Mouse (Mus musculus) kidney, postnatal 0 days (tissue): Measurements from ENCODE around the gene Pak4. TPM values are rescaled to one million over a fixed set of nuclear protein-coding genes. Genes with fewer than 3 reads are reported as not detected.
"Not testable (repeated sequence)": the region's sequence is repeated elsewhere in the genome, so short reads cannot be mapped to it uniquely, and the experiment has no call there.

ENCODE experiments used
- ATAC-seq: fragments of 200-750 bp; cut with Nextera tagmentation; replicated peaks from 2 replicates; pipeline ENCODE4 v1.8.0; 2017; ENCODE audit warnings: low read depth, moderate number of reproducible peaks, moderate TSS enrichment, moderate library complexity; ENCODE audit not compliant: low FRiP score
- DNase-seq: peaks from one replicate; pipeline ENCODE4 v3.0.0-alpha.2; 2016; ENCODE audit warnings: low spot score
- H3K27ac ChIP-seq: fragments of 300-500 bp; sonication (generic); 2 replicates; pipeline ENCODE4 v1.5.1; 2014; ENCODE audit warnings: mild to moderate bottlenecking
- H3K27me3 ChIP-seq: fragments of 300-500 bp; sonication (generic); 2 replicates; pipeline ENCODE4 v1.6.1; 2014; ENCODE audit warnings: low read length, mixed read lengths; ENCODE audit not compliant: insufficient read depth
- H3K36me3 ChIP-seq: fragments of 300-500 bp; sonication (generic); 2 replicates; pipeline ENCODE4 v1.6.1; 2014; ENCODE audit warnings: low read length, mixed read lengths; ENCODE audit not compliant: insufficient read depth
- H3K4me1 ChIP-seq: fragments of 300-500 bp; sonication (generic); replicated peaks from 2 replicates; pipeline ENCODE4 v1.6.1; 2014; ENCODE audit warnings: antibody characterized with exemption, low read length, mixed read lengths; ENCODE audit not compliant: insufficient read depth
- H3K4me2 ChIP-seq: fragments of 300-500 bp; sonication (generic); 2 replicates; pipeline ENCODE4 v1.6.1; 2014; ENCODE audit warnings: mild to moderate bottlenecking, low read length, moderate library complexity, mixed read lengths
- H3K4me3 ChIP-seq: fragments of 300-500 bp; sonication (generic); replicated peaks from 2 replicates; pipeline ENCODE4 v1.5.1; 2014; ENCODE audit warnings: low read depth, low read length
- H3K9ac ChIP-seq: fragments of 300-500 bp; sonication (generic); 2 replicates; pipeline ENCODE4 v1.6.1; 2014; ENCODE audit warnings: low read depth, low read length
- H3K9me3 ChIP-seq: fragments of 300-500 bp; sonication (generic); replicated peaks from 2 replicates; pipeline ENCODE4 v1.6.1; 2016; ENCODE audit warnings: low read length, inconsistent platforms, mixed read lengths
- CTCF ChIP-seq: IDR thresholded peaks from 2 replicates; pipeline ENCODE4 v1.5.1; 2016; ENCODE audit warnings: antibody characterized with exemption, low read depth, mild to moderate bottlenecking, moderate library complexity
- WGBS: fragments of 180-500 bp; shearing (Covaris S2); extraction: QIAGEN DNeasy Blood & Tissue Kit; methylation state at CpG from one replicate; pipeline ENCODE4 v1.1.7; 2014; 5-methylcytosine and 5-hydroxymethylcytosine counted together
- polyA plus RNA-seq: library from polyadenylated mRNA; unstranded; fragments of >200 nt; fragmentation: Nextera tagmentation; extraction: Ambion mirVana; gene quantifications from 2 replicates; pipeline ENCODE4 v1.2.1, GENCODE M21; 2015

Gene Pak4
- polyA plus RNA-seq, 1 experiment from 2014 or later: 33.5 TPM

GRCm38 (mm10) chr7:28547154-28547553 is 50.8 kb downstream of the Pak4 start, which contains the start of gene Nccrp1:
TSS of gene Nccrp1 (minus strand) at chr7:28547254.
- no peak for TF ChIP-seq CTCF
- ATAC-seq: no peak
- DNase-seq: no peak
- Histone ChIP-seq H3K4me3 (peak within 1 kb of the TSS; percentile 11), H3K27ac (no peak within 1 kb of the TSS), H3K4me1 (peaks cover 6% of the 10 kb centered on the region; the same call in 1 of the 2 replicates), H3K9ac (peak within 1 kb of the TSS; percentile 32; the same call in 1 of the 2 replicates), H3K4me2 (peak within 1 kb of the TSS; percentile 47), H3K27me3 (peaks cover 17% of the 10 kb centered on the region), H3K36me3 (no peaks in the 10 kb centered on the region), H3K9me3 (no peaks in the 10 kb centered on the region)
- WGBS: 11% methylated on average over 5 of the region's 5 CpGs

GRCm38 (mm10) chr7:28546649-28547048 is 51.3 kb downstream of the Pak4 start:
- DNase-seq: no peak
- no peak for ATAC-seq
- TF ChIP-seq CTCF: no peak

GRCm38 (mm10) chr7:28545891-28546210 is 52.1 kb downstream of the Pak4 start:
- no peak for TF ChIP-seq CTCF
- H3K27me3 ChIP-seq: peaks cover 17% of the 10 kb centered on the region
- H3K4me3 ChIP-seq: no peak overlapping the region
- no peaks in the 10 kb centered on the region for H3K36me3 ChIP-seq
- peaks cover 6% of the 10 kb centered on the region; the same call in 1 of the 2 replicates for H3K4me1 ChIP-seq
- WGBS: 61% methylated on average over 7 of the region's 7 CpGs
- H3K27ac ChIP-seq: no peak overlapping the region
- no peak overlapping the region for H3K9ac ChIP-seq
- no peaks in the 10 kb centered on the region for H3K9me3 ChIP-seq
- no peak overlapping the region for H3K4me2 ChIP-seq
- ATAC-seq (no peak), DNase-seq (no peak)

More at GRCm38 (mm10) chr7:28546649-28547048, 51.3 kb downstream of the Pak4 start:
- H3K27me3 ChIP-seq: peaks cover 17% of the 10 kb centered on the region
- peak overlapping the region; percentile 32; the same call in 1 of the 2 replicates for H3K9ac ChIP-seq
- H3K4me2 ChIP-seq: peak overlapping the region; percentile 47
- H3K4me1 ChIP-seq: peaks cover 6% of the 10 kb centered on the region; the same call in 1 of the 2 replicates
- H3K27ac ChIP-seq: no peak overlapping the region
- H3K36me3 ChIP-seq: no peaks in the 10 kb centered on the region
- WGBS: 0% methylated on average over 22 of the region's 22 CpGs
- peak overlapping the region; percentile 11 for H3K4me3 ChIP-seq
- no peaks in the 10 kb centered on the region for H3K9me3 ChIP-seq

DNA sequence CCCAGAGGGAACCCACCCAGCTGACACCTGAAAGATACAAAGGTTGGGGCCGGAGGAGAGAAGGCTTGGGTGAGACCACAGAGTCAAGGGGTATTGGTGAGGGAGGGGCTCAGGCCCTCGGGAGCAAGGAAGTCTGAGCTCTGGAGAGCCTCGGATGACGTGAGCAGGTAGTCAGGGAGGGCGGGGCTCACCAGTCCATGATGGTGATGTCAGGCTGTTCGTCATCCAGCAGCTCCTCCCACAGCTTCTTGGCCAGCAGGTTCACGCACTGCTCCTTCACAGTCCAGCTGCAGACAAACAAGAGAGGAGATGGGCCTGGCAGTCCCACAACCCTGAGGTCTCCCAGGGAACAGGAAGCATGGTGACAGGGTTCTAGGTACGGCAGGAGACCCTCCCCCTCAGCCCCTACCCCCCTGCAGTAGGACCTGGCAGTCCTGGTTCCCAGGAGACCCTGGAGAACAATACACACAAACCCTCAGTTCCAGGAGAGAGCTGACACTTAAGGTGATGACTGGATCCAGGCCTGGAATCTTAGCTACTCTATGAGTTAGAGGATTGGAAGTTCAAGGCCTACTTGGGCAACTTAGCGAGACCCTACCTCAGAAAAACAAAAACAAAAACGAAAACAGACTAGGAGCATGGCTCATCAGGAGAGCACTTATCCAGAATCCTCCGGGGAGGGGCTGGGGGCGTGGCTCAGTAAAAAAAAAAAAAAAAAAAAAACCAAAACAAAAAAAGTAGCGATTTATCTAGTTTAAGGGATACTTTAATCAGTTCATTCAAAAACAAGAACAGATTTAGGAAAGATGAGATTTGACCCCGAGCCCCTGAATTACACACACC is 52.7 kb downstream of the Pak4 start:
- 35% methylated on average over 14 of the region's 14 CpGs for WGBS
- H3K4me2 ChIP-seq: no peak overlapping the region
- ATAC-seq (peak; percentile 56; the same call in 1 of the 2 replicates), DNase-seq (peak; percentile 39)
- no peak overlapping the region for H3K27ac ChIP-seq
- peaks cover 17% of the 10 kb centered on the region for H3K27me3 ChIP-seq
- no peaks in the 10 kb centered on the region for H3K36me3 ChIP-seq
- H3K4me3 ChIP-seq: no peak overlapping the region
- no peak for TF ChIP-seq CTCF
- H3K4me1 ChIP-seq: peaks cover 6% of the 10 kb centered on the region; the same call in 1 of the 2 replicates
- H3K9ac ChIP-seq: no peak overlapping the region
- H3K9me3 ChIP-seq: no peaks in the 10 kb centered on the region

DNA sequence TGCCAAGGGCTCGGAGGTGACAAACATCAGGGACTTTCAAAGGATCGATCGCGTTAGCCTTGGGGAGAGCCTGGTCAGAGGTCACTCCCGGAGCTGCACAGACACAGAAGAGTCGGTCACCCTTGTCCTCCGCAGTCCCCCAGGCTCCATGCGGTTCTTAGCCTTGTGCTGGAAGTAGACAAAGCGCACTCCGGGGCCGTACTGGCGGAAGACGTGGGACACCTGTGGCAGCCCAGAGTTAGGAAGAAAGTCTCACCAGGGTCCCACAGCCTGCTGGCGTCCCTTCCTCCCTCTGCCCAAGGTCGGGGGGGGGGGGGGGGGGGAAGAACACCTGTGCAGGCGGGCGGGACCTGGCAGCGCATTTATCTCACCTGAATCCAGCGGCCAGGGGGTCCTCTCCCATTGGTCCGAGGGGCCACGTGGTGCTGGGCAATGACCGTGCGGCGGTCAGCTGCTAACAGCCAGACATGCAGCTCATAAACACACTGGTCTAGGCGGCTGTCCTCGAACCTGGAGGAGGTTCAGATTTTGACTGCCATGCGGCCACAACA is 53.9 kb downstream of the Pak4 start:
- Histone ChIP-seq H3K4me2 (peak overlapping the region; percentile 45), H3K4me1 (peaks cover 6% of the 10 kb centered on the region; the same call in 1 of the 2 replicates), H3K9me3 (no peaks in the 10 kb centered on the region), H3K9ac (0 out of 2 replicates have a peak overlapping the region, but pooled peaks have one; percentile 13), H3K36me3 (no peaks in the 10 kb centered on the region), H3K27ac (no peak overlapping the region), H3K27me3 (peaks cover 17% of the 10 kb centered on the region), H3K4me3 (0 out of 2 replicates have a peak overlapping the region, but pooled peaks have one; percentile 16)
- ATAC-seq (peak; percentile 53; the same call in 1 of the 2 replicates), DNase-seq (no peak)
- no peak for TF ChIP-seq CTCF
- WGBS: 4% methylated on average over 22 of the region's 27 CpGs

DNA sequence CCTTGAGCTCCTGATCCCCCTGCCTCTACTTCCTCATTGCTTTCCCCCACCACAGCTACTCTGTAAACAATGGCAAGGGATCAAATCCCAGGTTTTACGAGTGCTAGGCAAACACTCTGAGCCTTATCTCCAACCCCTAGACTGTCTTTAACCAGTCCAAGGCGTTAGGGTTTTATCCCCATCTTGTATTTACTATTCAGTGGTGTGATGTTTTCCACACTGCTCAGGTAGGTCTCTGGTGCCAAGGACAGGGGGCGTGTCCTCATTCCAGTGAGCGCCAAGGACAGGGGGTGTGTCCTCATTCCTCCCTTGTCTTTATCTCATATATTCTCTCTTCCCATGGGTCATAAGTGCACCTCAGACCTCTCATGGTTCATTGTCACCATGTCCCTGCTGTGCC is 57.5 kb downstream of the Pak4 start, which contains the start of gene Sycn:
Gene Sycn, plus strand, starts transcription at position 360 of the 400 bp plus-strand sequence.
- Histone ChIP-seq H3K27me3 (peaks cover 4% of the 10 kb centered on the region; the same call in 1 of the 2 replicates), H3K4me3 (no peak within 1 kb of the TSS), H3K36me3 (no peaks in the 10 kb centered on the region), H3K4me1 (0 out of 2 replicates have a peak, but pooled peaks cover 6% of the 10 kb centered on the region), H3K9ac (no peak within 1 kb of the TSS), H3K4me2 (no peak within 1 kb of the TSS), H3K9me3 (no peaks in the 10 kb centered on the region), H3K27ac (no peak within 1 kb of the TSS)
- no peak for TF ChIP-seq CTCF
- DNase-seq (no peak), ATAC-seq (no peak)
- WGBS: 68% methylated on average over 4 of the region's 4 CpGs

DNA sequence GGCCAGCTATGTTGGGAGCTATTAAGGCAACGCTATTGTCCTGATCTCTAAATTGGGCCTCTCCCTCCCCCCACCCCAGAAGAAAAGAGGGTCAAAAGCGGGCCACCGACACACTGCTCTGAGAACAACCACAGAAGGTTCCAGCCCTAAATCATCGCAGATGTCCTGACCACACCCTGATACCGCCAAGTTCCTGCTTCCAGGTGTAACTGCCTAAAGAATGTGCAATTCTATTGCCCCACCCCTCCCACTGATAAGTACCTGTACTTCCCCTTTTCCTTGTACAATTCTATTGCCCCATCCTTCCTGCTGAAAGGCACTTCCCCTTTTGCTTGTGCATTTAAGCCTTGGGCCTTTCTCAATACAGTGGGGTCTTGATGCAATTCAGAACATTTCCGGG is 59.1 kb downstream of the Pak4 start:
- not testable (repeated sequence) for H3K4me1 ChIP-seq, H3K9me3 ChIP-seq, DNase-seq, H3K27me3 ChIP-seq, H3K4me2 ChIP-seq, H3K36me3 ChIP-seq, H3K27ac ChIP-seq, H3K4me3 ChIP-seq, H3K9ac ChIP-seq, ATAC-seq
- 92% methylated on average over 6 of the region's 6 CpGs for WGBS
